Mouse (Mus musculus) neural tube, embryonic 11.5 days (tissue): ENCODE measurements around the gene Atrip. TPM values are rescaled to one million over a fixed set of nuclear protein-coding genes. Genes with fewer than 3 reads are reported as not detected.

Source experiments
- ATAC-seq: fragments of 200-750 bp; cut with Nextera tagmentation; 2 replicates; pipeline ENCODE4 v1.8.0; 2017; ENCODE audit warnings: moderate number of reproducible peaks, mild to moderate bottlenecking, moderate TSS enrichment, moderate library complexity; ENCODE audit not compliant: insufficient read depth, low FRiP score, low TSS enrichment
- DNase-seq: peaks from one replicate; pipeline ENCODE4 v3.0.0-alpha.2; 2015; ENCODE audit warnings: low spot score
- H3K27ac ChIP-seq: fragments of 300-500 bp; sonication (generic); 2 replicates; pipeline ENCODE4 v1.5.1; 2014; ENCODE audit warnings: low read depth, mild to moderate bottlenecking, low read length
- H3K27me3 ChIP-seq: fragments of 300-500 bp; sonication (generic); 2 replicates; pipeline ENCODE4 v1.6.1; 2014; ENCODE audit warnings: mild to moderate bottlenecking, low read length, mixed read lengths; ENCODE audit not compliant: control insufficient read depth, insufficient read depth
- H3K36me3 ChIP-seq: fragments of 300-500 bp; sonication (generic); 2 replicates; pipeline ENCODE4 v1.6.1; 2014; ENCODE audit warnings: mild to moderate bottlenecking, low read length, moderate library complexity, mixed read lengths; ENCODE audit not compliant: control insufficient read depth, insufficient read depth
- H3K4me1 ChIP-seq: fragments of 300-500 bp; sonication (generic); 2 replicates; pipeline ENCODE4 v1.6.1; 2014; ENCODE audit warnings: low read length, mixed read lengths; ENCODE audit not compliant: control insufficient read depth, insufficient read depth
- H3K4me2 ChIP-seq: fragments of 300-500 bp; sonication (generic); 2 replicates; pipeline ENCODE4 v1.6.1; 2014; ENCODE audit warnings: low read depth, mild to moderate bottlenecking, moderate library complexity
- H3K4me3 ChIP-seq: fragments of 300-500 bp; sonication (generic); 2 replicates; pipeline ENCODE4 v1.5.1; 2014; ENCODE audit warnings: low read depth, low read length
- H3K9ac ChIP-seq: fragments of 300-500 bp; sonication (generic); 2 replicates; pipeline ENCODE4 v1.6.1; 2014; ENCODE audit warnings: mild to moderate bottlenecking, low read length
- H3K9me3 ChIP-seq: fragments of 300-500 bp; sonication (generic); 2 replicates; pipeline ENCODE4 v1.6.1; 2016; ENCODE audit warnings: low read length; ENCODE audit not compliant: control insufficient read depth
- WGBS: fragments of 180-500 bp; shearing (Covaris S2); extraction: QIAGEN DNeasy Blood & Tissue Kit; methylation state at CpG from one replicate; pipeline ENCODE4 v1.1.7; 2014; 5-methylcytosine and 5-hydroxymethylcytosine counted together
- polyA plus RNA-seq: library from polyadenylated mRNA; unstranded; fragments of >200 nt; fragmentation: Nextera tagmentation; extraction: Ambion mirVana; gene quantifications from 2 replicates; pipeline ENCODE4 v1.2.1, GENCODE M21; 2014

Atrip gene
- polyA plus RNA-seq, 1 experiment from 2014 or later: 25.3 TPM

DNA sequence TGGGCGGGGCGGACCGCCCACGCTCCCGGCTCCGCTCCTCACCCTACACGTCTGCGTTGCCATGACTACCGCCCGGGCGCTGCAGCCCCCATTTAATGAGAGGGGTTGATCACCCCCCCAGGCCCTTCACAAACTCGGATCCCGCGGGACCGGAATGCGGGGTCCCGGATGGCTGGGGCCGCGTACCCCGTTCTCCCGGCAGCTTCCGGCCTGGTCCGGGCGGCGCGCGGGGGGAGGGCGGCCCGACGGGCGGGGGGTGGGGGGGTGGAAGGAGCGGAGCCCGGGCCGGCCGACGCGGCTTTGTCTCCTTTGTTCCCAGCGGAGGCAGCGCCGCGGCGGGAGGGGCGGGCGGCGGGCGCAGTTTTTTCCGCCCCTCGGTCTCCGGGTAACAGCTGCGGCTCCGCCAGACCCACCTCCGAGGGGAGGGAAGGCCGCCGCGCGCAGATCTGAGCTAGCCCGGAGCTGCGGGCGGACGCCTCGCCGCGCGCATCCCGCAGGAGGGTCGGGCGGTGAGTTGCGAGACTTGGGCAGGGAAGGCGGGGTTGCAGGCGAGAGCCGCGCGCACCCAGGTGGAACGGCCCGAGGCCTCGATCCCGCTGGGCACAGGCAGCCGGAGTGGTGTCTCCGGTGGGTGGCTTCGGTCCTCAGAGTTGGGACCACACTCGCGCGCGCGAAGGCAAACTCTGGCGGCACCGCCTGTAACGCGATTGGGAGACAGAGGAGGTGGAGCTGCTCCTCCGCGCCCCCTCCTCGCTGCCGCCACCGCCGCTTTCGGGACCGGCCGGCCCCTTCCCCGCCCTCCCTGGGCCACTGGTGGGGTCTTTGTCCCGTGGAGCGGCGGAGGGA, 21.4 kb upstream of the Atrip start, which contains the start of gene Plxnb1:
Gene Plxnb1, plus strand, starts transcription at position 253 of the 846 bp plus-strand sequence.
- peak; percentile 77 for ATAC-seq
- WGBS: under 1% methylated on average over 85 of the region's 102 CpGs
- DNase-seq: peak; percentile 85

GRCm38 (mm10) chr9:109094553-109095136, 20.7 kb upstream of the Atrip start:
- Histone ChIP-seq H3K27me3 (no peaks in the 10 kb centered on the region), H3K36me3 (peaks cover 2% of the 10 kb centered on the region; the same call in 1 of the 2 replicates), H3K4me1 (peaks cover 34% of the 10 kb centered on the region), H3K9me3 (no peaks in the 10 kb centered on the region), H3K9ac (peak overlapping the region; percentile 96), H3K4me3 (peak overlapping the region; percentile 71), H3K27ac (peak overlapping the region; percentile 100), H3K4me2 (peak overlapping the region; percentile 92)
- ATAC-seq (no peak), DNase-seq (peak; percentile 53)
- WGBS: under 1% methylated on average over 21 of the region's 21 CpGs

More for the DNA sequence above, 21.4 kb upstream of the Atrip start, which contains the start of gene Plxnb1:
- H3K27me3 ChIP-seq: no peaks in the 10 kb centered on the region
- H3K9me3 ChIP-seq: no peaks in the 10 kb centered on the region
- peak within 1 kb of the TSS; percentile 96 for H3K9ac ChIP-seq
- peak within 1 kb of the TSS; percentile 71 for H3K4me3 ChIP-seq
- peaks cover 5% of the 10 kb centered on the region for H3K36me3 ChIP-seq
- H3K27ac ChIP-seq: peak within 1 kb of the TSS; percentile 100
- H3K4me2 ChIP-seq: peak within 1 kb of the TSS; percentile 92
- H3K4me1 ChIP-seq: peaks cover 34% of the 10 kb centered on the region

- peaks cover 30% of the 10 kb centered on the region for H3K4me1 ChIP-seq
- H3K27ac ChIP-seq: peak overlapping the region; percentile 100
- peak overlapping the region; percentile 96 for H3K9ac ChIP-seq
- WGBS: 18% methylated on average over 11 of the region's 11 CpGs
- H3K4me2 ChIP-seq: peak overlapping the region; percentile 92
- no peaks in the 10 kb centered on the region for H3K9me3 ChIP-seq
- H3K4me3 ChIP-seq: peak overlapping the region; percentile 71; the same call in 1 of the 2 replicates
- no peak for ATAC-seq
- H3K36me3 ChIP-seq: peaks cover 2% of the 10 kb centered on the region; the same call in 1 of the 2 replicates
- no peak for DNase-seq
- H3K27me3 ChIP-seq: no peaks in the 10 kb centered on the region
These were observed 20.0 kb upstream of the Atrip start for GRCm38 (mm10) chr9:109093786-109094552.

- H3K4me3 ChIP-seq: no peak overlapping the region
- peaks cover 22% of the 10 kb centered on the region for H3K4me1 ChIP-seq
- no peaks in the 10 kb centered on the region for H3K27me3 ChIP-seq
- H3K9me3 ChIP-seq: no peaks in the 10 kb centered on the region
- 41% methylated on average over 6 of the region's 6 CpGs for WGBS
- no peak overlapping the region for H3K27ac ChIP-seq
- peaks cover 2% of the 10 kb centered on the region; the same call in 1 of the 2 replicates for H3K36me3 ChIP-seq
- H3K4me2 ChIP-seq: no peak overlapping the region
- no peak overlapping the region for H3K9ac ChIP-seq
- no peak for ATAC-seq
- DNase-seq: no peak
These were observed 18.9 kb upstream of the Atrip start for GRCm38 (mm10) chr9:109092799-109093198.

- Histone ChIP-seq H3K4me2 (no peak overlapping the region), H3K4me3 (no peak overlapping the region), H3K9me3 (no peaks in the 10 kb centered on the region), H3K27me3 (no peaks in the 10 kb centered on the region), H3K4me1 (peaks cover 12% of the 10 kb centered on the region), H3K36me3 (peaks cover 2% of the 10 kb centered on the region; the same call in 1 of the 2 replicates), H3K9ac (no peak overlapping the region), H3K27ac (no peak overlapping the region)
- DNase-seq: no peak
- ATAC-seq: no peak
- WGBS: 94% methylated on average over 8 of the region's 8 CpGs
These were observed 17.9 kb upstream of the Atrip start for GRCm38 (mm10) chr9:109091802-109092201.

DNA sequence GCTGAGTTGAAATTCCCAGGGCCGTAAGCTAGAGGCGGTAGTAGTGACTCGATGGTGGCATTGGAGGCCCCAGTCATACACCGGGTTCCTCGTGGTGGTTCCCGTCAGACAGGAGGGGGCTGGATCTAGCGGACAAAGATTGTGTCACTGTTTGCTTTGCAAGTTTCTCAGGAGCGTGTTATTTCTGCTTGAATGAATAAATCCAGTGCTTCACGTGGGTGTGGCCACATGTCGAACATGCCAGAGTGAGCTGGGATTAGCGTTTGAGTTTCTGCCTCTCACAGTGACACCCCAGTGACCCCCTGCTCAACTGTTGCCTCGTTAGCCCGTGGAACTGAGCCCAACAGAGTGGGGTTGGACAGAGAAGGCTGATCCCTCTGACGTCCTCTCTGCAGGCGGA, 16.5 kb upstream of the Atrip start:
- no peak overlapping the region for H3K9ac ChIP-seq
- no peak overlapping the region for H3K4me3 ChIP-seq
- no peak overlapping the region for H3K27ac ChIP-seq
- H3K27me3 ChIP-seq: no peaks in the 10 kb centered on the region
- no peaks in the 10 kb centered on the region for H3K9me3 ChIP-seq
- peaks cover 2% of the 10 kb centered on the region; the same call in 1 of the 2 replicates for H3K36me3 ChIP-seq
- H3K4me2 ChIP-seq: no peak overlapping the region
- H3K4me1 ChIP-seq: peaks cover 10% of the 10 kb centered on the region
- DNase-seq (no peak), ATAC-seq (no peak)
- WGBS: 83% methylated on average over 15 of the region's 15 CpGs

GRCm38 (mm10) chr9:109087987-109088386, 14.1 kb upstream of the Atrip start:
- Histone ChIP-seq H3K4me3 (no peak overlapping the region), H3K9ac (0 out of 2 replicates have a peak overlapping the region, but pooled peaks have one; percentile 14), H3K27ac (no peak overlapping the region), H3K27me3 (no peaks in the 10 kb centered on the region), H3K9me3 (no peaks in the 10 kb centered on the region), H3K36me3 (peaks cover 2% of the 10 kb centered on the region; the same call in 1 of the 2 replicates), H3K4me1 (peaks cover 2% of the 10 kb centered on the region; the same call in 1 of the 2 replicates), H3K4me2 (no peak overlapping the region)
- peak; percentile 18 for DNase-seq
- ATAC-seq: no peak
- WGBS: 28% methylated on average over 5 of the region's 5 CpGs

- no peak overlapping the region for H3K9ac ChIP-seq
- H3K4me3 ChIP-seq: no peak overlapping the region
- H3K9me3 ChIP-seq: no peaks in the 10 kb centered on the region
- no peak overlapping the region for H3K27ac ChIP-seq
- H3K36me3 ChIP-seq: no peaks in the 10 kb centered on the region
- no peaks in the 10 kb centered on the region for H3K27me3 ChIP-seq
- H3K4me1 ChIP-seq: peaks cover 9% of the 10 kb centered on the region
- 25% methylated on average over 2 of the region's 2 CpGs for WGBS
- no peak for DNase-seq
- no peak for ATAC-seq
- H3K4me2 ChIP-seq: no peak overlapping the region
These were observed 11.0 kb upstream of the Atrip start for GRCm38 (mm10) chr9:109084922-109085321.
